Mouse (Mus musculus) neutrophil, adult 65 days (primary cell): ENCODE measurements around the gene Trhde. TPM values are rescaled to one million over a fixed set of nuclear protein-coding genes. Genes with fewer than 3 reads are reported as not detected.

Experiments
- total RNA-seq: library from RNA; stranded (reverse); gene quantifications from 2 replicates; pipeline ENCODE4 v1.2.4, GENCODE M21; 2023

Gene Trhde
- total RNA-seq: not detected in 2 replicates

GRCm38 (mm10) chr10:114802161-114802651 is at the start of gene Trhde:
Gene Trhde, minus strand, starts transcription at chr10:114802307.

